Mouse (Mus musculus) neural tube, embryonic 15.5 days (tissue): ENCODE measurements at regions not wholly inside any gene's neighbourhood (a gene's known extent, or its start where the extent isn't known, plus 50 kb on each side); places are given as distances from the start of the nearest gene placed in this dataset.

ENCODE experiments used
- ATAC-seq: fragments of 200-750 bp; cut with Nextera tagmentation; 2 replicates; pipeline ENCODE4 v1.8.0; 2017; ENCODE audit warnings: mild to moderate bottlenecking, moderate TSS enrichment, moderate library complexity; ENCODE audit not compliant: low FRiP score
- H3K27ac ChIP-seq: fragments of 300-500 bp; sonication (generic); replicated peaks from 2 replicates; pipeline ENCODE4 v1.5.1; 2015; ENCODE audit warnings: mild to moderate bottlenecking, inconsistent platforms
- H3K27me3 ChIP-seq: fragments of 300-500 bp; sonication (generic); replicated peaks from 2 replicates; pipeline ENCODE4 v1.6.1; 2015; ENCODE audit warnings: inconsistent platforms
- H3K36me3 ChIP-seq: fragments of 300-500 bp; sonication (generic); 2 replicates; pipeline ENCODE4 v1.6.1; 2015; ENCODE audit warnings: inconsistent platforms
- H3K4me1 ChIP-seq: fragments of 300-500 bp; sonication (generic); 2 replicates; pipeline ENCODE4 v1.6.1; 2015; ENCODE audit warnings: inconsistent platforms
- H3K4me2 ChIP-seq: fragments of 300-500 bp; sonication (generic); 2 replicates; pipeline ENCODE4 v1.6.1; 2015; ENCODE audit warnings: inconsistent platforms, mild to moderate bottlenecking, moderate library complexity
- H3K4me3 ChIP-seq: fragments of 300-500 bp; sonication (generic); replicated peaks from 2 replicates; pipeline ENCODE4 v1.5.1; 2015; ENCODE audit warnings: mild to moderate bottlenecking, inconsistent platforms
- H3K9ac ChIP-seq: fragments of 300-500 bp; sonication (generic); replicated peaks from 2 replicates; pipeline ENCODE4 v1.6.1; 2015; ENCODE audit warnings: mild to moderate bottlenecking, inconsistent platforms
- H3K9me3 ChIP-seq: fragments of 300-500 bp; sonication (generic); replicated peaks from 2 replicates; pipeline ENCODE4 v1.6.1; 2016; ENCODE audit warnings: inconsistent platforms
- WGBS: fragments of 180-500 bp; shearing (Covaris S2); methylation state at CpG from one replicate; pipeline ENCODE4 v1.1.7; 2015; ENCODE audit warnings: mixed read lengths; 5-methylcytosine and 5-hydroxymethylcytosine counted together

- Histone ChIP-seq H3K4me1 (peaks cover 16% of the 10 kb centered on the region), H3K9ac (no peak overlapping the region), H3K9me3 (no peaks in the 10 kb centered on the region), H3K4me2 (no peak overlapping the region), H3K4me3 (no peak overlapping the region), H3K36me3 (no peaks in the 10 kb centered on the region), H3K27me3 (peaks cover 51% of the 10 kb centered on the region), H3K27ac (no peak overlapping the region)
- 0 out of 2 replicates have a peak, but pooled peaks have one; percentile 11 for ATAC-seq
- 9% methylated on average over 8 of the region's 8 CpGs for WGBS
These were observed 78.1 kb downstream of the Fam204a start for GRCm38 (mm10) chr19:60148313-60148965.

- Histone ChIP-seq H3K4me2 (no peak overlapping the region), H3K27me3 (peaks cover 61% of the 10 kb centered on the region), H3K27ac (no peak overlapping the region), H3K36me3 (no peaks in the 10 kb centered on the region), H3K4me1 (peaks cover 16% of the 10 kb centered on the region), H3K4me3 (no peak overlapping the region), H3K9ac (no peak overlapping the region), H3K9me3 (no peaks in the 10 kb centered on the region)
- WGBS = 48% methylated on average over 10 of the region's 10 CpGs
- no peak for ATAC-seq
These were observed 79.9 kb downstream of the Fam204a start for GRCm38 (mm10) chr19:60146451-60147190.

DNA sequence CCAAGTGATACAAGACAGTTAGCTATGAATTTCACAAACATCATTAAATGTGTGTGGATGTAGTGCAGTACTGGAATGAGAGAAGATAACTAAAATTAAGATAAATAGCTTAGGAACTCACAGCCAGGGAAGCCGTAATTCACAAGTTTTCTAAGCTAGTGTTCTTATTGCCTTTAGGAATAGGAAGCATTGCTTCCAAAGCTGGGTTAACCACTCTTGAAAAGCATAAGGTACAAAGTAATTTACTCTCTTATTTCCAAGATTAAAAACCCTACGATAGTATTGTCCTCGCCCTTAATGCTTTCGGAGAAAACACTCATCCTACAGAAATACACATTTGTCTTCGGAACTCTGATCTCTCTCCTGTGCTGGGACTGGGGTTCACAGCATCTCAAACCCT lies 81.3 kb downstream of the Fam204a start:
- Histone ChIP-seq H3K36me3 (no peaks in the 10 kb centered on the region), H3K4me2 (no peak overlapping the region), H3K9ac (no peak overlapping the region), H3K4me1 (peaks cover 16% of the 10 kb centered on the region), H3K27ac (no peak overlapping the region), H3K9me3 (no peaks in the 10 kb centered on the region), H3K4me3 (no peak overlapping the region), H3K27me3 (peaks cover 67% of the 10 kb centered on the region)
- no peak for ATAC-seq
- 93% methylated on average over 5 of the region's 5 CpGs for WGBS

DNA sequence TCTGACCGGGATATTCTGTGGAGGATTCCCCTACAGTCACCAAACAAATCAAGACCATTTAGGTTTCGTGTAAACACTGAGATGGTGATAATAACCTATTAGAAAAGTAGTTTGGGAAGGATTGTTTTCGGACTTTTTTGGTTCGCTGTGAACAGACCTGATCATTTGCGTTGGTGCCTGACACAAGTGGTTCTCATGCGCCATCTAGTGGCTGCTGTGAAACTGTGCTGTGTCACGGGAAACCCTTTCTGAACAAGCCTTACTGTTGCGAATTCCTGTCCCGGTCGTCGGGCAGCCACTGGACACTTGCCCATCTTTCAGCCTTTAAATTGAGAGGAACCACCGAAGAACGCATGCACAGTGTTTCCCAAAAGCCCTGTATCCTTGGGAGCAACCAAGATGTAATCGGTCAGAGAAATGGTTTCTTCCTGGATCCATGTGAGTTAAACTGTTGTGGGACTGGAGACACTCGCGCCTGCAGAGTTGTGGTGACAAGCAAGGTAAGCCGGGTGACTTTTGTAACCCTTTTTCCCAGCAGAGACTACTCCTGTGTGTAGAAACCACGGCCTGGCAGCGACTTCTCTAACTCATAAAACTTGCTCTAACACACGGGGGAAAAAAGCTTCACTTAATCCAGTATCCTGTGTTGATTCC lies 82.0 kb downstream of the Fam204a start:
- no peak overlapping the region for H3K9ac ChIP-seq
- 9% methylated on average over 20 of the region's 20 CpGs for WGBS
- H3K4me2 ChIP-seq = peak overlapping the region; percentile 44
- peaks cover 61% of the 10 kb centered on the region for H3K27me3 ChIP-seq
- H3K27ac ChIP-seq = no peak overlapping the region
- peak overlapping the region; percentile 16; the same call in 1 of the 2 replicates for H3K4me3 ChIP-seq
- no peaks in the 10 kb centered on the region for H3K9me3 ChIP-seq
- ATAC-seq = no peak
- H3K36me3 ChIP-seq = no peaks in the 10 kb centered on the region
- peaks cover 15% of the 10 kb centered on the region for H3K4me1 ChIP-seq

DNA sequence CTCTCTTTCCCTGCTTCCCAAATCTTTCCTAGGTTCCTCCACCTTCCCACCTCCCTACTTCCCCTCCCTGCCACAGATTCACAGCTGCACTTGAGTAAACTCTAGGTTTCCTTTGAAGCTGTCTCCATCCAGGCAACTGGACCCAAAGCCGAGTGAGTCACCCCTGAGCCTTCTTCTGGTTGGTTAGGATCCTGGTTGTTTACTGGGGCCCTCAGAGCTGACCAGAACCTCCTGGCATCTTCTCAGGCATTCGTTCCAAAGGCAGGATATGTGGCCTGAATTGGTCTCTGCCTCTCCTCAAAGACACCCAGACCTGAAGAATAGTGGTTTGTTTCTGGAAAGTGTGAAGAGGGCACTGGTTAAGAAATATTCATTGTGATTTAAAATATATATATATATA lies 87.6 kb downstream of the Fam204a start:
- Histone ChIP-seq H3K4me2 (no peak overlapping the region), H3K27me3 (peaks cover 23% of the 10 kb centered on the region), H3K9me3 (no peaks in the 10 kb centered on the region), H3K9ac (no peak overlapping the region), H3K36me3 (no peaks in the 10 kb centered on the region), H3K4me1 (no peaks in the 10 kb centered on the region), H3K4me3 (no peak overlapping the region), H3K27ac (no peak overlapping the region)
- no peak for ATAC-seq
- 79% methylated on average over 2 of the region's 2 CpGs for WGBS

DNA sequence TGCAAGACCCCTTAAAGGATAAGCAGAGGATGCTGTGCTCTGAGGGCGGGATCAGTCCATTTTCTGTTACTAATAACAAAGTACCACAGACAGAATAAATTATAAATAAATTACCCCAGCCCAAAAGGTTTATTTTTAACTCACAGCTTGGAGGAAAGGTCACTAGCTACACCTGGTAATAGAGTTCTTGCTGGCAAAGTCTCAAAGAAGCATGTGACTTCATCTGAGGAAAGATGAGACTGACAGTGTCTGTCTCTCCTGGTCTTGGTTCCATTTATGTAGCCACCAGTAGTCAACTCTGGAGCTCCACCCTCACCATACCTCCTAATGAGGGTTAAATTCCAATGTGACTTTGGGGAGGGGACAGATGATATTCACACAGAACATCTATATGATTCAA lies 90.0 kb downstream of the Fam204a start:
- no peak overlapping the region for H3K27ac ChIP-seq
- 91% methylated on average over 1 of the region's 1 CpGs for WGBS
- H3K4me1 ChIP-seq = no peaks in the 10 kb centered on the region
- H3K4me2 ChIP-seq = no peak overlapping the region
- no peak overlapping the region for H3K9ac ChIP-seq
- no peak for ATAC-seq
- peaks cover 6% of the 10 kb centered on the region; the same call in 1 of the 2 replicates for H3K27me3 ChIP-seq
- H3K36me3 ChIP-seq = no peaks in the 10 kb centered on the region
- H3K9me3 ChIP-seq = no peaks in the 10 kb centered on the region
- no peak overlapping the region for H3K4me3 ChIP-seq

DNA sequence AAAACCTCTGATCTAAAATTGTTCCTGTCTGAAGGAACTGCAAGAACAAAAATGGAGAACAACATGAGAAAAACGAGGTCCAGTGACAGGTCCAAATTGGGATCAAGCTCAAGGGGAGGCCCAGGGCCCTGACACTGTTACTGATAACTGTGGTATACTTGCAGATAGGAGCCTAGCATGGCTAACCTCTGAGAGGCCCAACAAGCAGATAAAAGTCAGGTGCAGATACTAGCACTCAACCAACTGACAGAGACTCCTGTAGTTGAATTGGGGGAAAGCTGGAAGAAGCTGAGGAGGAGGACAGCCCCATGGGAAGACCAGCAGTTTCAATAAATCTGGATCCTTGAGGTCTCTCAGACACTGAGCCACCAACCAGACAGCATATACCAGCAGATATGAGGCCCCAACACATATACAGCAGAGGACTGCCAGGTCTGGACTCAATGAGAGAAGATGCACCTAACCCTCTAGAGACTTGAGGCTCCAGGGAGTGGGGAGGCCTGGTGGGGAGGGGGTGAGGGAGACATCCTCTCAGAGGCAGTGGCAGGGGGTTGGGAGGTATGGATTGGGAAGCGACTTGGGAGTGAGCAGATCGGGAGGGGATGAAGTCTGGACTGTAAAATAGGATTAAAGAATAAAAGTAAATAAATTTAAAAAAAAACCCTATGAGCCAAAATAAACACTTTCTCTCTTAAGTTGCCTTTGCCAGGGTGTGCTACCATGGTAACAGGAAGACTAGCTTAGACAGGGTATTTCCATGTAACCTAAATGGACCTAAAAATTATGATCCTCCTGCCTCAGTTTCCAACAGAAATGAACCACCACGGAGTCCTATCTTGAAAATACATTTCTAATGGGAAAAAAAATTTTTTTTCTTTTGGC lies 91.8 kb downstream of the Fam204a start:
- no peak overlapping the region for H3K27ac ChIP-seq
- H3K36me3 ChIP-seq = no peaks in the 10 kb centered on the region
- H3K4me3 ChIP-seq = no peak overlapping the region
- no peaks in the 10 kb centered on the region for H3K27me3 ChIP-seq
- no peaks in the 10 kb centered on the region for H3K4me1 ChIP-seq
- H3K9ac ChIP-seq = no peak overlapping the region
- H3K4me2 ChIP-seq = no peak overlapping the region
- WGBS = 84% methylated on average over 4 of the region's 4 CpGs
- no peaks in the 10 kb centered on the region for H3K9me3 ChIP-seq
- ATAC-seq = no peak

DNA sequence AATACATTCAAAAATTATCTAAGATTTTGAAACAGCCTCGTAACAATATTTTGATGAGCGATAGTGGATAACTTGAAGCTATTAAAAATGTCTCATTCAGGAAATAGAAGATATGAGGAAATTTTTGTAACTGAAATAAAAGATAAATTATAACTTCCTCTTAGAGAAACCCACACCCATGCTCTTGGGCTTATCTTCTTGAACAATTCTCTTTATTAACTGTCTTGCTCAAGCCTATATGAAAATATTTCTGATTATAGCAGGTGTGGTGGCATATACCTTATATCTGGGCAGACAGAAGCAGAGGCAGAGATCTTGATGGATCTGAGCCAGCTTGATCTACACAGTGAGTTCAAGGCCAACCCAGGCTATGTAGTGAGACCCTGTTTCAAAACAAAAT lies 96.9 kb downstream of the Fam204a start:
- no peaks in the 10 kb centered on the region for H3K36me3 ChIP-seq
- no peak overlapping the region for H3K4me3 ChIP-seq
- no peak overlapping the region for H3K27ac ChIP-seq
- ATAC-seq = no peak
- no peak overlapping the region for H3K9ac ChIP-seq
- no peaks in the 10 kb centered on the region for H3K4me1 ChIP-seq
- WGBS = 93% methylated on average over 2 of the region's 2 CpGs
- no peaks in the 10 kb centered on the region for H3K9me3 ChIP-seq
- no peaks in the 10 kb centered on the region for H3K27me3 ChIP-seq
- H3K4me2 ChIP-seq = no peak overlapping the region

DNA sequence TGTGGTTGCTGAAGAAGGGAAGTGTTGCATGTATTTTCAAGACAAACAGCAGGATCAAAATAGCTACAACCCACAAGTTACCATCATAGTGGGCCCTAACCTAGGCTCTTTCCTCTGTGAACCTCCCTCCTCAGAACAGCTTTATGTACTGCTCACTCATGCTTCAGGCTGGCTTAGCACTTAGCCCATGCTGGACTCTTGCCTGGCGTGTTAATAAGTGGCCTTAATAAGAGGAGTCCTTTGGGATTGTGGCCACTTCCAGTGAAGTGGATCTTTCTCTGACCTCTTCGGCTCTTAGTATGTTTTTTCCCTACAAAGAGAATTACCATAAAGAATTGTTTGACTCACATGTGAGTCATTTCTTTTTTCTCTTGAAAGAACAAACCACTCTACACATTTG lies 101.9 kb downstream of the Fam204a start:
- Histone ChIP-seq H3K9me3 (no peaks in the 10 kb centered on the region), H3K27ac (no peak overlapping the region), H3K9ac (no peak overlapping the region), H3K36me3 (no peaks in the 10 kb centered on the region), H3K4me1 (0 out of 2 replicates have a peak, but pooled peaks cover 3% of the 10 kb centered on the region), H3K4me2 (no peak overlapping the region), H3K4me3 (no peak overlapping the region), H3K27me3 (no peaks in the 10 kb centered on the region)
- ATAC-seq = no peak
- WGBS = 84% methylated on average over 2 of the region's 2 CpGs

DNA sequence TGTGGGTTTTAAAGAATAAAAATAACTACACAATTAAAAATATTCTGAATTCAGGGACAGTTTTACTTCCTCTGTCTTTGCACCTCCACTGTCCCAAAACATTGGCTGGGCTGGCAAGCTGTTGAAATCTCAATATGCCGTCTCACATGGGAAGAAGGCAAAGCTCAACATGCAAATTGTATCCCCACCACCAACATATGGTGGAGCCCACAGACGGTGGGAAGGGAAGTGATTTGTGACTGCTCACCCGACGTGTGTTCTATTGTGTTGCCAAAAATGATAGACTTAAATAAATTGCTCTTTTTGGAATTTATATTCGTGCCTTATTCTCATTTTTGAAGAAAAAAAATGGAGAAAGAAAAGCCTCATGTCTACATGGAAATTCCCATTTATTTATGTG lies 105.6 kb downstream of the Fam204a start:
- Histone ChIP-seq H3K9ac (no peak overlapping the region), H3K27me3 (no peaks in the 10 kb centered on the region)

DNA sequence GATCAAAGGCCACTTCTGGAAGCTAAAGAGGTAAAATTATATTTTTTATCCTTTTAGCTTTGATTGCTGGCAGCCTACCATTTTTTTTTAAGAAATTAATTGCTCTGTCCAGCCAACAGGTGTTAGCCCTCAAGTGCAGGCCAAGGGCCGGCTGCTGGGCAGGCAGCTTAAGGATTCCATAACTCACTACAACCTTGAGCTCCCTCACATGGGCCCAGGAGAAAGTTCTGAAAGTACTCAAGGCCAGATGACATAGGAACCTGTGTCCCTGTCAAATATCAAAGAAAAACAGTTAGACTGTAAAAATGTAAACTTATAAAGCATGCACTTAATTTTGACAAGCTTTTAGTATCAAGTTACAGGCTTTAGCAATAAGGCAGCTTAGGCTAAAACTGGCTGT lies 107.5 kb downstream of the Fam204a start:
- H3K4me3 ChIP-seq = no peak overlapping the region
- no peak overlapping the region for H3K4me2 ChIP-seq
- H3K27me3 ChIP-seq = no peaks in the 10 kb centered on the region
- H3K27ac ChIP-seq = no peak overlapping the region
- H3K36me3 ChIP-seq = no peaks in the 10 kb centered on the region
- H3K9ac ChIP-seq = no peak overlapping the region
- ATAC-seq = no peak
- H3K9me3 ChIP-seq = no peaks in the 10 kb centered on the region
- 0 out of 2 replicates have a peak, but pooled peaks cover 3% of the 10 kb centered on the region for H3K4me1 ChIP-seq
- 52% methylated on average over 1 of the region's 1 CpGs for WGBS

More for the DNA sequence above, 105.6 kb downstream of the Fam204a start:
- no peaks in the 10 kb centered on the region for H3K36me3 ChIP-seq
- H3K4me2 ChIP-seq = no peak overlapping the region
- no peaks in the 10 kb centered on the region for H3K9me3 ChIP-seq
- ATAC-seq = no peak
- H3K4me3 ChIP-seq = no peak overlapping the region
- 51% methylated on average over 5 of the region's 5 CpGs for WGBS
- 0 out of 2 replicates have a peak, but pooled peaks cover 3% of the 10 kb centered on the region for H3K4me1 ChIP-seq
- no peak overlapping the region for H3K27ac ChIP-seq
